Mouse (Mus musculus): ENCODE data around the gene Eml5.

Eml5 gene

DNA sequence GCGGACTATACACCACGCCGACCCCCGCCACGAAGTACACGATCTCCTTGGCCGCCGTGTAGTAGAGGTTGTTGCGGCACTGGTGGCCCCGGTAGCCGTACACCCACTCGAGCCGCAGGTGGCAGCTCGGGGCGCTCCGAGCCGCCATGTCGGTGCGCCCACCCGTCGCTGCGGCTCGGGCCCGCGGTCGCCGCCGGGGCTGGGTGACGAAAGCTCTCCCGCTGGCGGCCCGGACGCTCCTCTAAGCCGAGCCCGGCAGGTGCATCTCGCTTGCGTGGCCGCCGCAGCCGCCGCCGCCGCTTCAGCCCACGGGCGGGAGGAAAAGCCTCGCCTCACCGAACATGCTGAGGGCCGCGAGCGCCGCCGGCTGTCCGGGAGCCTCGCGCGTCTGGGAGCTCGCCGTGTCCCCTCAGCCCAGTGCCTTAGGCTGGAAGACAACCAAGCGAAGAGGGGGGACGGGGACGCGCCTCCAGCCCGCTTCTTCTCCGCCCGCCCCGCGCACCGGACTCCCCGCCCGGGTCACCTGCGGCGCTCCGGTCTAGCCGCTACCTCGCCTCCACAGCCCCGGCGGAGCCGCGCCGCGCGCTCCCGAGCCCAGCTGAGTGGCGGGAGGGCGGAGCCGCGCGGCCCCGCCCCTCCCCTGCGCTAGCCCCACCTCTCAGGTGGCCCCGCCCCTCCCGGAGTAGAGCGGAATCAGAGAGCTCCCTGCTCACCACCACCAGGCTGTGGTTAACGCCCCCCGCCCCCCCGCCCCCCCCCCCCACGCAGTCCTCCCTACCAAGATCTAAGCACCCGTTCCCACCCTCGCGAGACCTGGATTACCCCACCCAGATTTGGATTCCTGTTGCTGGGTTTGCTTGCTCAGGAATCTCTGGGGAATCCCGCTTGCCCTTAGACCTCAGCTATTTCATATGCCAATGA lies at the start of gene Eml5:
Gene Eml5 (minus strand): TSS at position 604 of the 921 bp plus-strand sequence.
- peak; percentile 53 for DNase-seq (ENCODE audit: extremely low read depth, low read depth)

DNA sequence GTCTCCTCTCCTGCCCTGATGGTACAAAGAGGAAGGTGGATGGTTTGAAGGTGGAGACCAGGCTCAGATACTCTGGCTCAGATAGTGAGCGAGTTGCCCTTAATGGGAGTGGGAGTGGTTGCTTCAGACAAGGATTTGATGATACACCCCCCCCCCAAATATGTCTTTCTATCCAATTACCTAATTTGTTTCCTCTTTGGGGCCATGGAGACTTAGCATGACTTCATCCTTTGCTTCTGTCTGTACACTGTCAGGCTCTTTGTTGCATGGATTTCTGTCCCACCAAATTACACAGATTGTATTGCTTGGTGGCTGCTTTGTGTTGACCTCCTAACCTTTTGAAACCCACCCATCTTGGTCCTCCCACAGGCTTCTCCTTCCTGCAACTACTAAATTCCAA lies 31.6 kb upstream of the Eml5 start:
- no peak for DNase-seq (ENCODE audit: extremely low read depth, low read depth)

DNA sequence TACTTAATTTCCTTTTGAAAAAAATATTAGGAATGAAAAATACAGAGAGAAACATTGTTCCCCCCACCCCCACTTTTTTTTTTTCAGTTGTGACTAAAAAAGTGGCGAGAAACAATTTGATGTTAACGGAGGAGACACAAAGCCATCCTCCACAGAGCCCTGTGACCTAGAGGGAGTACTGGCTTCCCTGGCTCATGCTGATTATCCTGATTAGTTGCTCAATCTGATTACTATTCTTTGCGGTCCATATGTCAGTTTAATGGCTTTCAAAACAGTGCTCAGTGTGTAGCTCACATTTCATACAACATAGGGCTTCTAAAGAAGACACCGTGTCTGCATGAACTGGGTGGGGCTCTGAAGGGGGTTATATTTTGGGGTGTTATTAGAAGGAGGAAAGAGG lies 31.2 kb upstream of the Eml5 start:
- no peak for DNase-seq (ENCODE audit: extremely low read depth, low read depth)

DNA sequence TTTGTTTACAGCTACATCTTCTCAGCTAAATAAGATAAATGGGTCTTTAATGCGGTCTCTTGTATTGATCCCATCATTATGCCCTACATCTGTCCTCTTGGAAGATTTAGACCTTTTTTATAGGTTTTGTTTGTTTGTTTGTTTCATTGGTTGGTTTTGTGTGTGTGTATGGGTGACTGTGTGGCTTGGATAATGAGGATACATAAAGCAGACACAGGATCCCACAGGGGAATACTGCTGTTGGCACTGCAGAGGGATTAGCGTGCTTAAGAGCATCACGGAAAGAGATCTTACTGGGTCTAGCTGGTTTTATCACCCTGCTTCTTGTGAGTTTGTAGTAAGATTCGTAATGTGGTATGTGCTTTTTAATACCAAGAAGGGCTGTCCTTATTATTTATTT lies 29.9 kb upstream of the Eml5 start:
- no peak for DNase-seq (ENCODE audit: extremely low read depth, low read depth)

DNA sequence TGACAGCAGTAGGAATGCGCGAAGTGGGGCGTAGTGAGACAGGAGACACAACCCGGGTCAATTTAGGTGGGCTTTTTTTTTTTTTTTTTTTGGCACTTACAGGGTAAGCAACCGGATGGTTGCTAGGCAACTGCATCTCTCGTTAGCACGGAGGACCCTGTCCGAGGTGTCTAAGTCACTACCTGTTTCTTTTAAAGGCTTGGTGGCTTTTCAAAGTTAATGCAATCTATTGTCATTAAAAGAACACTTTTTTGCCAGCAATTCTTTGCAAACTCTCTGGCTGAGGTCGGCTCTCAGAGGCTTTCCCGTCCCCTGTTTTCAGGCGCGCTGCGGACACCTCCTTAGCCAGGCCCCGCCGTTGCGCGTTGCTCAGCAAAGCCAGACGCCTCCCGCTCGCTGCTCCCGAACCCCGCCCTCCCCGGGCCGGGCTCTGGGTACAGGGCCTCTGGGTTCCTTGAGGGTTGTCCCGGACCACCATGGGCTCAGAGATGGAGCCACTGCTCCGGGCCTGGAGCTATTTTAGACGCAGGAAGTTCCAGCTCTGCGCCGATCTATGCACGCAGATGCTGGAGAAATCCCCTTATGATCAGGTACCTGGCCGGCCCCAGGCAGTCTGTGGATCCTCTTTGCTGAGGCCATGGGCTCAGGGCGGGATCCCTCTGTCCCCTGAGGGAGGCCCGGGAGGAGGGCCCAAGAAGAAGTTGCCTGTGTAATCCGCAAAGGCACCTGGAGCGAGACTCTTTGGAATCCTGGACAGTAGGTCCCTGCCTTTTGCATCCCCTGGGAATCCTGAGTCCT lies 19.1 kb upstream of the Eml5 start, which contains the start of gene Ttc8:
Gene Ttc8 (plus strand): TSS at position 381 of the 798 bp plus-strand sequence.
- no peak for DNase-seq (ENCODE audit: extremely low read depth, low read depth)

DNA sequence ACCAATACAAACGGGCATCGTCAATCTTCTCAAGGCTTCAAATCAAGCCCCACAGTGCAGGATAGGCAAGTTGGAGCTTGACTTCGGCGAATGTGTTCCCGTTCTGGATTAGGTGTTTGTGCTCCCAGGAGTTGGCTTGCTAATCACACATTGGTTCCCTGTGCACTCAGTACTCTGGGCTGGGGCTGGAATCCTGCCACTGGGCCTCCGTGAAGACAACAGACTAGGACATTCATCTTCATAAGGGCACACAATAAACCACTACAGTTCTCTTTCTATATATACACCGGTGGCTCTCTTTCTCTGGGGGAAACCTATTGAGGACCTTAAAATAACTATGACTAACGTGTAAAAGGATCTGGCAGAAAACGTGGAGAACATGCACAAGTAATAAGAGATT lies 8.8 kb upstream of the Eml5 start:
- DNase-seq (ENCODE audit: extremely low read depth, low read depth) = no peak

DNA sequence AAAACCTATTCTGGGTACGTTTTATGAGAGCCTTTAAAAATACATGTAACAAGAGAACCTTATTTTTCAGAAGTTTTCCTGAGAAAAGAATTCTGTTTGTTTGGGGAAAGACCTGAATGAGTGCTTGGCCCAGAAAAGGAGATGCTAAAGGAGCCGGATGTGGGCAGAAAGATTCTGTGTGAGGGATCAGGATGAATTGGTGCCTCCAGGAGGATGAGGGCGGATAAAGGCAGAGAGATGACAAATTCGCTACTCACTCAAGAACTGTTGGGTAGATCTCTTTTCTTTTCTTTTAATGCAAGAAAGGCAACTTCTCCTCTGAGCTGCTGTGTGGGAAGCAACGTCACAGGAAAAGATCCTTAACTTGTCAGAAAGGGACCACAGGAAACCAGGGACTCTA lies 4.2 kb upstream of the Eml5 start:
- no peak for DNase-seq (ENCODE audit: extremely low read depth, low read depth)

DNA sequence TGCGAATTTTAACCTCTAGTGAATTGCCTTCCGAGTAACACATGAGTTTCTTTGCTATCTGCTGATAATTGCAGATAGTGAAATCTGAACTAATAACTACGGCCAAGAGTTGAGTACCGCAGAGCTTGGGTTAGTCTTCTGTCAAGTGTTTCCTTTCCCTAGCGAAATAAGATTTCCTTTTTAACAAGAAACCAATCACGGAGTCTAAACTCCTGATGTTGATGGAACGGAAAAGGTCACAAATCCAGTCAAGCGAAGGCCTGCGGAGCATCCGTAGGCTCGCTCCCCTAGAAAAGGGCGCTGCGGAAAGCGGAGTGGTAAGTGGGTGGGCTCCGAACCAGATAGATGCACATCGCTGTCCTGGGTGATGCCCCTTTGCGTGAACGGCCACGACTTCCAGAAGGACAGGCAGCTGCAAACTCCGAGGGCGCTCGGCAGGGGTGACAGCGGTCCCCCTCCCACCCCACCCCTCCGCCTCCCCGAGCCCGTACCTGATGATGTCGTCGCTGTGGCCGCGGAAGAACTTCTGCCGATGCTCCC lies 873 bp downstream of the Eml5 start:
- DNase-seq (ENCODE audit: extremely low read depth, low read depth) = peak; percentile 18

DNA sequence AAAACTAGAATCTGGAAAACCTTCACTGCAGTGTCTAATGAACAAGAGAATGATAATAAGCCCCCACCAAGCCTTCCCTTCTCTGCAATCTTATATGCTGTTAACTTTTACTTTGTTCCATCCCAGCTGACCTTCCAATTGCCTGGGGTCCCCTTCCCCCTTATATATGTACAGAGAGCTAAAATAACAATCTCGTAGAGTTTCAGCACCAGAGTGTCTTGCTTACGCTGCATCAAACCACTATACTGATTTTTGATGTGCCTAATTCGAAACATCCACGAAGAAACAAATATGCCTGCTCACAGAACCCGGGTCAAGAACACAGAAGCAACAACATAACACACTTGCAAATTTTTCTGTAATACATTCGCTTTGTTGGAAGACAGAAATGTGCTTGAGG lies 1.6 kb downstream of the Eml5 start:
- DNase-seq (ENCODE audit: extremely low read depth, low read depth) = no peak

DNA sequence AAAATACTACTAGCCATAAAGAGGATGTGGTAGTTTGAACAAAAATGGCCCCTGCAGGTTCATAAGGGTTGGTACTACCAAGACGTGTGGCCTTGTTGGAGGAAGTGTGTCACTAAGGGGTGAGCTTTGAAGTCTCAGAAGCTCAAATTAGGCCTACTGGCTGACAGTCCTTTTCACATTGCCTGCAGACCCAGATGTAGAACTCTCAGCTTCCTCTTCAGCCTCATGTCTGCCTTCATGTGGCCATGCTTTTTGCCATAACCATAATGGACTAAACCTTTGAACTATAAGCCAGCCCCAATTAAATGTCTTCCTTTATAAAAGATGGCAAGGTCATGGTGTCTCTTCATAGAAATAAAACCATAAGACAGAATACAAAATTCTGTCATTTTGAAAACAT lies 4.5 kb downstream of the Eml5 start:
- no peak for DNase-seq (ENCODE audit: extremely low read depth, low read depth)

DNA sequence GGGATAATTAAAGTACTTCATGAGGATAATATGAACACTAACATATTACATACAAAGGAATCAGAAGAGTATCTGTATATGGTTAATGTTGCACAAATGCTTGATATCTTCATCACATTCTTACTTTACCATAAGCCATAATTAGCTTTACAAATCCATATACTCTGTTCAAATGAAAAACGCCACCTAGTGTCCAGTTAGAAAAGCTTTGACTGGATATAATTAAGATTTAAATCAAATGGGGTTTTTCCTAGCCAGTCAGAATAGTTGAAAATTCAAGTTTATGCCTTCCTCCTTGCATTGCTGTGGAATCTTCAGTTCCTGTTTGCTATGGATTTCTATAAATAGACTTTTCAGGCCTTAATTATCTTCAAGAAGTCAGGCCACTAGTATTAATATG lies 16.8 kb downstream of the Eml5 start:
- peak; percentile 44 for DNase-seq (ENCODE audit: extremely low read depth, low read depth)

DNA sequence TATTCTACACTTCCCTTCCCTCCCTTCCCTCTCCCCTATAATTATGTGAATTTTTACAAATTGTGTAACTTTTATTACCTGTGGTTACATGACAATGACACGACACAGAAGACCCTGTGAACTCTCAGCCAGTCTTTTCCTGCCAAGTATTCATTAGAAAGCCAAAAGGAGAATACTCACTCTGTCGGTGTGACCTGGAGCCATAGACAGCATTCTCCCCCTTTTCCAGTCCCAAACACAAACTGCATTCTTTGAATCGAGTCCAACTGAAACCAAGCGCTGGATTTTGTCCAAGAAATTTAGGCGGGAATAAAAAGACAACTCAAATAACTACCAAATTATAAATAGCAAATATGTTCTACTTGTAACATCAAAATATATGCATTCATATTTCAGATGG lies 19.5 kb downstream of the Eml5 start:
- no peak for DNase-seq (ENCODE audit: extremely low read depth, low read depth)

DNA sequence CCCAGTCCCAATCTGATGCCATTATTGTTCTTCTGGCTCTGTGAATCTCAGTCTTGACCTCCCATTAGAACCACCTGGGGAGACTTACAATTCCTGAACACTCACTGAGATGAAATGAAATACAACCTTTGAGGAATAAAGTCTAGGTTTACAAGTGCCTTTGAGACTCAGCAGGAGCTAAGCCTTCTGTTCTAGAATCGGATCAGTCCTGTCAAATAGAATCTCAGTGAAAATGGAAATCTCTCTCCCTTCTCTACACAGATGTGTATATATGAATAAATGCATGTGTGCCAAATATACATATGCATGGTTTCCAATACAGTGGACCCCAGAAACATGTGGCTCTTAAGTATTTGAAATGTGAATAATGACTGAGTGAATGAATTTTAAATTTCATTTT lies 22.6 kb downstream of the Eml5 start:
- no peak for DNase-seq (ENCODE audit: extremely low read depth, low read depth)

DNA sequence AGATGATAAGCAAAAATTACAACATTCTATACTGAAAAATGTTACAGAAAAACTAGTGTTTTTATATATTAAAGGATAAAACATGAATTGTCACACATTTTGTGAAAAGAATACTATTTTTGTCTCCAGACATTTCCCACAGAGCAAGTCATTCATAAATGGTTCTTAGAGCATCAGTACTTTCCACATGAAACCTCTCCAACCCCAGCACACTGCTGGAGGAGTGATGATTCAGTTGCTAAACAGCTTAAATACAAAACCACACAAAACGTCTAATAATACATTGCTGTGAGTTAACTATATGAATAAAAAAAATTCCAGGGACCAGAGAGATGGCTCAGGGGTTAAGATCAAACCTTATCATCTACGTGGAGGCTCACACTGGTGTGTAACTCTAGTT lies 26.1 kb downstream of the Eml5 start:
- DNase-seq (ENCODE audit: extremely low read depth, low read depth) = no peak

DNA sequence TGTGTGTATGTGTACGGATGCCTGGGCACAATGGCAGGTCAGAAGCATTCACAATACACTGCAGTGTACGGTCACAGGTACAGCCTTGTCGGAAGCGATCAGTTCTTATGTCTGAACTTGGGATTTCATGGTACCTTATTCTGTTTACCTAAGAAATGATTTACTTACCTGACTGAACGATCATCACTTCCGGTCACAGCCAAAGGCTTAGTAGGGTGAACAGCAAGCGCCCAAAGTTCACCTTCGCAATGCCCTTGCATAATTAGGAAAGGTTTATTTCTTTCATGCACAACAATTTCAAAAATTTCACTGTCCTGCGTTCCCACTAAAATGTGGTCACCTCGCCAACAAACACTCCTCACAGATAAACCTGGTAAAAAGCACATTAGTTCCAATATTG lies 28.4 kb downstream of the Eml5 start:
- no peak for DNase-seq (ENCODE audit: extremely low read depth, low read depth)

DNA sequence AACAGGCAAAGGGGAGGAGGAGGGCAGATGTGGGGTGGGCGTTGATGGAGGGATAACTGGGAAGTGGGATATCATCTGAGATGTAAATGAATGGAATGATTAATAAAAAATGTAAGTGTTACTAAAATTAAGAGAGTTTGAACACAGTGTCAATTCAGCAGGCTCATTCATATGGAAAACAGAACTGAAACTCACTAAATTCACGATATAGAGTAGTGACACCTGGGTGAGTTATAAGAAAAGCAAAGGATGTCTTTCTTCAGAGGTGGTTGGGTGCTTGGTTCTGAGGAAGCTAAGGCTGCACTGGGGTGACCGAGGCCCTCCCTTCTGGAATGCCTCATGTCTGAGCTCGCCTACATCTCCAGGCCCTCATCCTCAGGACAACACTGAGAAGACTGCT lies 37.8 kb downstream of the Eml5 start:
- no peak for DNase-seq (ENCODE audit: extremely low read depth, low read depth)

DNA sequence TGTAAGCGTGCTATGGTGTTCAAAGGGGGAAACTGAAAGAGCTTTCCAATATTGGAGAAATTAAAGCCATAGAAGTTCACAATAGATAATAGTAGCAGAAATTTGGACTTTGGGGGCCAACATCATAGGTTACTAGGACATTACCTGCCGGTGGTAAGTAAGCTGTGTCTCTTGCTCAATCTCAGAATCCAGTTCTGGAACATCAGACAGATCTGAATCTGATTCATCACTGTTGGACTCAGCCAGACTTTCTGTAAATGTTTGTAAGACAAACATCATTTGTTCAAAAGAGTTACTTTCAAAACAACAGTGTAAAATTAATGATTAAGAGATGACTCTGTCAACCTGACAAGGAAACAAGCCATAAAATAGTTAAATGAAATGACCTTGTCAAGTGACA lies 41.0 kb downstream of the Eml5 start:
- no peak for DNase-seq (ENCODE audit: extremely low read depth, low read depth)

DNA sequence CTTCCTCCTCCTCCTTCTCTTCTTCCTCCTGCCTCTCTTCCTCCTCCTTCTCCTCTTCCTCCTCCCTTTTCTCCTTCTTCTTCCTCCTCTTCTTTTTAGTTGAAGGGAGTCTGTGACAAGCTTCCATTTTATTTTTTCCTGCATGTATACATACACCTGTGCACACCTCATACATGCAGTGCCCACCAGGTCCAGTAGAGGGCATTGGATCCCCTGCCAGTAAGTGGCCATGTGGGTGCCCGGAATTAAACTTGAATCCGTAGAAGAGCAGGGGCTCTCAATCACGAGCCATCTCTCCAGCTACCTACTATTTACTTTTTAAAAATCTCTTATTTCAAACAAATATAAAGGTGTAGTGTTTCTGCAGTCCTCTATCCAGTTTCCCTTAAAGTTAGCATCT lies 50.5 kb downstream of the Eml5 start:
- DNase-seq (ENCODE audit: extremely low read depth, low read depth) = peak; percentile 10

DNA sequence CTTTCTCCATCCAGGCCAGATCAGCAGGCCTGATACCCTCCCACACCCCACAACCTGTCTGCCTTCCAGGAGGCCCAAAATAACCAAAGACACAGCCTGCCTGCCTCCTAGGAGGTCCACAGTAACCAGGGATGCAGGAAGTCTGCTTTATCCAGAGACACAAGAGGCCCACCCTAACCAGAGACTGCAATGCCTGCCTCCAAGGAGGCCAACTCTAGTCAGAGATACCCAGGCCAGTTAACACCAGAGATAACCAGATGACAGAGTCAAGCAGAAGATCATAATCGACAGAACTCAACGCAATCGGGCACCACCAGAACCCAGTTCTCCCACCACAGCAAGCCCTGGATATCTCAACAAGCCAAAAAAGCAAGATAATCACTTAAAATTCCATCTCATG lies 56.5 kb downstream of the Eml5 start:
- DNase-seq (ENCODE audit: extremely low read depth, low read depth) = no peak

DNA sequence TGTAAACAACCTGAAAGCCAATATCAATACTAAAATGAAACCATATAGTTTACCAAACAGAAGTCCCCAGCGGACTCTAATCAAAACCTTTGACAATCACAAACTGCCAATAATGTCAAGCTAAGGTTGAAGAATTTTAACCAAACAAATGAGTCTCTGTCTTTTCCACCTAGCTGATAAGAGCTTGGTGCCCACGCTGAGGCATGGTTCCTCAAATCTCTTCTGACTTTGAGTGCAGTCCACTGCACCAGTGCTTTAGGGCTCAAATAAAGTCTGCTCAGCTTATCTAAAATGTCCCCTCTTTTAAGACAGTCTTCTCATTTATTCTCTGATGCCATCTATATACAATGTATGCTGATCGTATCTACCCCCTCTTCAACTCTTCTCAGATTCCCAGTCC lies 61.1 kb downstream of the Eml5 start:
- no peak for DNase-seq (ENCODE audit: extremely low read depth, low read depth)

DNA sequence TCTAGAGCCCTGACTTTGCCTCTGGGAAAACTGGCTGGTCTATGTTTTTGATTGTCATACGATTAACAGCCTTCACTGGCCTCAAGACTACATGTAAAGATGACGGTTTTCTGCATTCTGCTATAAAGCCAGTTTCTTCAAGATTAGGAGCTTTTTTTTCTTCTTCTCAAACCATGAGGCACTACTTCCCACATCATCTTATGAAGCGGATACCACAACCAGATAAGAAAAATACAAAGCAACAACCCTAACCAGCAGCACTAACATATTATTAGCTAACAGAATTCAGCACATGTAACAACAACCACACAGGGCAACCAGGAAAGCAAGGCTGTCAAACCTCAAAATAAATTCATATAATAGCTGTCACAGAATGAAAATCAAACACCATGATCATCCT lies 63.3 kb downstream of the Eml5 start:
- no peak for DNase-seq (ENCODE audit: extremely low read depth, low read depth)

DNA sequence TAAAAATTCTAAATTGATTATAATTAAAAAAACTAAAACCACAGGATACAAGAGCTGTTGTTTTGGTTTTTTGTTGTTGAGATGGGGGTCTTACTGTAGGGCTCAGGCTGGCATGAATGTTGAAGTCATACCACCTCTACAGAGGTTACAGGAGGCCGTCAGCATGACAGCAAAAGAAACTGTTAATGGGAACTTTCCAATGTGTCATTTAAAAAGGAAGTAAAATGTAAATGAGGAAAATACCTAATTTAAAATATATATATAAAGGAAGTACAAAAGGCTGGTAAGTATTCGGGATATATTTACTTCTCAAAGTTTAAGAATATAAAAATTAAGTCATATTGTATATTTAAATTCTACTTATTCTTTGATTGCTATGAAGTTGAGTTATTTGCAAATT lies 65.8 kb downstream of the Eml5 start:
- DNase-seq (ENCODE audit: extremely low read depth, low read depth) = no peak

All from MEL-GATA-1-ER (cell line).